ENCODE assay signal across 17 mouse cellular contexts in genomic region chr8:109866690-109867089, GRCm38 (mm10). TPM values are rescaled to one million over a fixed set of nuclear protein-coding genes. Genes with fewer than 3 reads are reported as not detected.
DNase-seq lines count a peak whose midpoint lies in the region; ATAC-seq lines count a peak whose summit lies in the region.
"Had no signal": no experiment of that assay in that cellular context is flagged by ENCODE, and none has a peak within 500 bp of the region (broad histone marks: within the 10 kb centered on the region; RNA-seq: fewer than 3 reads in every experiment).

No protein-coding gene starts in this region.

- H3K36me3 ChIP-seq in midbrain, embryonic 11.5 days (ENCODE audit: control insufficient read depth, insufficient read depth, low read length), result no peaks in the 10 kb centered on the region
- peaks cover 27% of the 10 kb centered on the region for H3K36me3 ChIP-seq in midbrain, embryonic 14.5 days (ENCODE audit: control insufficient read depth, insufficient read depth, low read length)
- peaks cover 11% of the 10 kb centered on the region for H3K36me3 ChIP-seq in liver, embryonic 13.5 days
- H3K36me3 ChIP-seq in liver, embryonic 16.5 days (ENCODE audit: control insufficient read depth, insufficient read depth), result peaks cover 8% of the 10 kb centered on the region

- no peaks in the 10 kb centered on the region for H3K9me3 ChIP-seq in midbrain, embryonic 11.5 days (ENCODE audit: control insufficient read depth, low read length)
- H3K9me3 ChIP-seq in midbrain, embryonic 14.5 days (ENCODE audit: control insufficient read depth, low read length), result no peaks in the 10 kb centered on the region
- no peaks in the 10 kb centered on the region for H3K9me3 ChIP-seq in liver, embryonic 13.5 days (replicated peaks)
- H3K9me3 ChIP-seq in liver, embryonic 16.5 days (replicated peaks; ENCODE audit: control insufficient read depth, low read length), result no peaks in the 10 kb centered on the region
- H3K9me3 ChIP-seq: embryonic facial prominence, embryonic 15.5 days; forebrain, embryonic 12.5 days; heart, embryonic 13.5 days; hindbrain, embryonic 15.5 days had no signal

- H3K27ac ChIP-seq in midbrain, embryonic 11.5 days (ENCODE audit: low read depth, low read length), result no peak overlapping the region
- H3K27ac ChIP-seq in midbrain, embryonic 14.5 days (replicated peaks; ENCODE audit: low read depth, low read length), result no peak overlapping the region
- peak overlapping the region; percentile 97 for H3K27ac ChIP-seq in liver, embryonic 13.5 days
- H3K27ac ChIP-seq in liver, embryonic 16.5 days (ENCODE audit: low read length), result peak overlapping the region; percentile 93
- H3K27ac ChIP-seq: embryonic facial prominence, embryonic 15.5 days; forebrain, embryonic 12.5 days; heart, adult 2 months; heart, embryonic 13.5 days; hindbrain, embryonic 15.5 days had no signal

- peak; percentile 72 for DNase-seq in midbrain, embryonic 11.5 days (ENCODE audit: low spot score, missing footprints)
- no peak for DNase-seq in midbrain, embryonic 14.5 days
- DNase-seq in liver, embryonic 13.5 days, result no peak
- no peak for DNase-seq in layer of hippocampus, adult 11-12 months (ENCODE audit: low spot score)
- DNase-seq in cerebellum, adult 11-12 months, result no peak
- DNase-seq: adrenal gland, adult 8-10 months; cerebellum, adult 2 months; cerebellum, postnatal 10 days; gastrocnemius, postnatal 10 days; heart, adult 2 months; heart, postnatal 36 days had no signal

- H3K9ac ChIP-seq in midbrain, embryonic 11.5 days (ENCODE audit: low read length), result no peak overlapping the region
- no peak overlapping the region for H3K9ac ChIP-seq in midbrain, embryonic 14.5 days (replicated peaks; ENCODE audit: low read length)
- peak overlapping the region; percentile 100 for H3K9ac ChIP-seq in liver, embryonic 13.5 days
- peak overlapping the region; percentile 99 for H3K9ac ChIP-seq in liver, embryonic 16.5 days (ENCODE audit: low read depth, low read length)
- H3K9ac ChIP-seq: embryonic facial prominence, embryonic 15.5 days; forebrain, embryonic 12.5 days; heart, embryonic 13.5 days; hindbrain, embryonic 15.5 days had no signal

- peaks cover 6% of the 10 kb centered on the region; the same call in 1 of the 2 replicates for H3K4me1 ChIP-seq in midbrain, embryonic 11.5 days (ENCODE audit: control insufficient read depth, insufficient read depth, low read length)
- H3K4me1 ChIP-seq in midbrain, embryonic 14.5 days (ENCODE audit: control insufficient read depth, insufficient read depth, low read length), result peaks cover 9% of the 10 kb centered on the region; the same call in 1 of the 2 replicates
- H3K4me1 ChIP-seq in liver, embryonic 13.5 days (replicated peaks), result peaks cover 84% of the 10 kb centered on the region
- peaks cover 49% of the 10 kb centered on the region for H3K4me1 ChIP-seq in liver, embryonic 16.5 days (ENCODE audit: control insufficient read depth, low read depth, low read length)

- ATAC-seq in midbrain, embryonic 11.5 days (ENCODE audit: low FRiP score), result no peak
- ATAC-seq in midbrain, embryonic 14.5 days (ENCODE audit: low FRiP score, low TSS enrichment), result no peak
- ATAC-seq in liver, embryonic 13.5 days (ENCODE audit: low read depth), result no peak
- no peak for ATAC-seq in liver, embryonic 16.5 days (ENCODE audit: low read depth)
- ATAC-seq: forebrain, embryonic 16.5 days had no signal

- H3K4me2 ChIP-seq in midbrain, embryonic 11.5 days, result no peak overlapping the region
- no peak overlapping the region for H3K4me2 ChIP-seq in midbrain, embryonic 14.5 days (ENCODE audit: low read length)
- H3K4me2 ChIP-seq in liver, embryonic 13.5 days, result peak overlapping the region; percentile 90
- peak overlapping the region; percentile 60 for H3K4me2 ChIP-seq in liver, embryonic 16.5 days (ENCODE audit: low read depth, low read length)
- H3K4me2 ChIP-seq: embryonic facial prominence, embryonic 15.5 days; forebrain, embryonic 12.5 days; hindbrain, embryonic 15.5 days had no signal

- no peak overlapping the region for H3K4me3 ChIP-seq in midbrain, embryonic 11.5 days (ENCODE audit: low read depth, low read length)
- H3K4me3 ChIP-seq in midbrain, embryonic 14.5 days (replicated peaks; ENCODE audit: low read depth, low read length), result no peak overlapping the region
- H3K4me3 ChIP-seq in liver, embryonic 13.5 days (replicated peaks), result peak overlapping the region; percentile 100
- H3K4me3 ChIP-seq in liver, embryonic 16.5 days (ENCODE audit: low read depth, low read length), result peak overlapping the region; percentile 99
- H3K4me3 ChIP-seq: embryonic facial prominence, embryonic 15.5 days; forebrain, embryonic 12.5 days; heart, adult 2 months; heart, embryonic 13.5 days; hindbrain, embryonic 15.5 days had no signal

- no peaks in the 10 kb centered on the region for H3K27me3 ChIP-seq in midbrain, embryonic 11.5 days (ENCODE audit: control insufficient read depth, insufficient read depth, low read length)
- H3K27me3 ChIP-seq in midbrain, embryonic 14.5 days (ENCODE audit: control insufficient read depth, insufficient read depth, low read length), result no peaks in the 10 kb centered on the region
- no peaks in the 10 kb centered on the region for H3K27me3 ChIP-seq in liver, embryonic 13.5 days
- H3K27me3 ChIP-seq in liver, embryonic 16.5 days (ENCODE audit: control insufficient read depth, insufficient read depth, low read depth, low read length), result no peaks in the 10 kb centered on the region
- H3K27me3 ChIP-seq: embryonic facial prominence, embryonic 15.5 days; forebrain, embryonic 12.5 days; heart, embryonic 13.5 days; hindbrain, embryonic 15.5 days had no signal

- WGBS in midbrain, embryonic 11.5 days, result 93% methylated on average over 5 of the region's 5 CpGs
- WGBS in midbrain, embryonic 14.5 days, result 93% methylated on average over 5 of the region's 5 CpGs
- WGBS in liver, embryonic 13.5 days (ENCODE audit: insufficient replicate concordance), result 48% methylated on average over 5 of the region's 5 CpGs
- 45% methylated on average over 5 of the region's 5 CpGs for WGBS in liver, embryonic 16.5 days (ENCODE audit: insufficient replicate concordance)

RNA-seq across cellular contexts. Expression of gene Phlpp2, which starts 1.7 kb away (rescaled TPM):
- polyA plus RNA-seq in midbrain, embryonic 11.5 days (2014; fragmentation: Nextera tagmentation; extraction: Ambion mirVana), result 2.7 and 3.2 TPM in 2 replicates
- 5.7 and 6.4 TPM in 2 replicates for polyA plus RNA-seq in midbrain, embryonic 14.5 days (2014; fragmentation: Nextera tagmentation; extraction: Ambion mirVana)
- 2.7 and 3.2 TPM in 2 replicates for polyA plus RNA-seq in liver, embryonic 13.5 days (2015; fragmentation: Nextera tagmentation; extraction: Ambion mirVana)
- 3.3 and 3.4 TPM in 2 replicates for polyA plus RNA-seq in liver, embryonic 16.5 days (2015; fragmentation: Nextera tagmentation; extraction: Ambion mirVana)

Comparison
In these comparisons a context has a peak if more than half of its experiments do, and no peak if none do; other contexts are left out.
1. H3K27ac ChIP-seq: peak in liver, embryonic 13.5 days (single experiment) and liver, embryonic 16.5 days (single experiment); none in midbrain, embryonic 11.5 days (single experiment) and midbrain, embryonic 14.5 days (single experiment).
2. H3K4me2 ChIP-seq: peak in liver, embryonic 13.5 days (single experiment) and liver, embryonic 16.5 days (single experiment); none in midbrain, embryonic 11.5 days (single experiment) and midbrain, embryonic 14.5 days (single experiment).
3. H3K4me3 ChIP-seq: peak in liver, embryonic 13.5 days (single experiment) and liver, embryonic 16.5 days (single experiment); none in midbrain, embryonic 11.5 days (single experiment) and midbrain, embryonic 14.5 days (single experiment).
4. H3K9ac ChIP-seq: peak in liver, embryonic 13.5 days (single experiment) and liver, embryonic 16.5 days (single experiment); none in midbrain, embryonic 11.5 days (single experiment) and midbrain, embryonic 14.5 days (single experiment).